Mouse (Mus musculus): ENCODE data around the gene Arhgdib.

Arhgdib gene

GRCm38 (mm10) chr6:136952930-136953329 lies 11.2 kb upstream of the Arhgdib start:
- no peak for DNase-seq (ENCODE audit: low spot score in 2 of 2)

- DNase-seq (ENCODE audit: low spot score in 2 of 2), result no peak
These were observed 8.5 kb upstream of the Arhgdib start for GRCm38 (mm10) chr6:136950171-136950570.

- no peak for DNase-seq (ENCODE audit: low spot score in 2 of 2)
These were observed 6.0 kb upstream of the Arhgdib start for GRCm38 (mm10) chr6:136947716-136948115.

- DNase-seq (ENCODE audit: low spot score in 2 of 2), result peak in 1 of 2 experiments; percentile 51
These were observed 5.2 kb upstream of the Arhgdib start for GRCm38 (mm10) chr6:136946943-136947342.

- peak in 1 of 2 experiments; percentile 63 for DNase-seq (ENCODE audit: low spot score in 2 of 2)
These were observed 4.5 kb upstream of the Arhgdib start for GRCm38 (mm10) chr6:136946241-136946640.

- no peak for DNase-seq (ENCODE audit: low spot score in 2 of 2)
These were observed 2.8 kb upstream of the Arhgdib start for GRCm38 (mm10) chr6:136944511-136944910.

DNA sequence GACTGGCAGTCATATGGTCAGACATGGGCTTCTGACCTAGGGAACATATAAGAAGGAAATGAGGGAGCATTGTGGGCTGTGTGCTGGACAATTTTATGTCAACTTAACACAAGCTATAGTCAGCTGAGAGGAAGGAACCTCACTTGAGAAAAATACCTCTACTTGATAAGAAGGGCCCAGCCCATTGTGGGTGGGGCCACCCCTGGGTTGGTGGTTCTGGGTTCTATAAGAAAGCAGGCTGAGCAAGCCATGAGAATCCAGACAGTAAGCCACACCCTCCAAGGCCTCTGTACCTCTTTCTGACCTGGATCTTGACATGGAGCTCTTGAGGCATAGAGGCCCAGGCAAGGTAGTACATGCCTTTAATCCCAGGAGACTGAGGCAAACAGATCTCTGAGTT lies 1.7 kb upstream of the Arhgdib start:
- DNase-seq (ENCODE audit: low spot score in 2 of 2), result no peak

GRCm38 (mm10) chr6:136942280-136942679 lies 581 bp upstream of the Arhgdib start:
- DNase-seq (ENCODE audit: low spot score in 2 of 2), result no peak

GRCm38 (mm10) chr6:136940188-136940960 lies 1.3 kb downstream of the Arhgdib start:
- DNase-seq (ENCODE audit: low spot score in 2 of 2), result peak; percentile 29 to 36

DNA sequence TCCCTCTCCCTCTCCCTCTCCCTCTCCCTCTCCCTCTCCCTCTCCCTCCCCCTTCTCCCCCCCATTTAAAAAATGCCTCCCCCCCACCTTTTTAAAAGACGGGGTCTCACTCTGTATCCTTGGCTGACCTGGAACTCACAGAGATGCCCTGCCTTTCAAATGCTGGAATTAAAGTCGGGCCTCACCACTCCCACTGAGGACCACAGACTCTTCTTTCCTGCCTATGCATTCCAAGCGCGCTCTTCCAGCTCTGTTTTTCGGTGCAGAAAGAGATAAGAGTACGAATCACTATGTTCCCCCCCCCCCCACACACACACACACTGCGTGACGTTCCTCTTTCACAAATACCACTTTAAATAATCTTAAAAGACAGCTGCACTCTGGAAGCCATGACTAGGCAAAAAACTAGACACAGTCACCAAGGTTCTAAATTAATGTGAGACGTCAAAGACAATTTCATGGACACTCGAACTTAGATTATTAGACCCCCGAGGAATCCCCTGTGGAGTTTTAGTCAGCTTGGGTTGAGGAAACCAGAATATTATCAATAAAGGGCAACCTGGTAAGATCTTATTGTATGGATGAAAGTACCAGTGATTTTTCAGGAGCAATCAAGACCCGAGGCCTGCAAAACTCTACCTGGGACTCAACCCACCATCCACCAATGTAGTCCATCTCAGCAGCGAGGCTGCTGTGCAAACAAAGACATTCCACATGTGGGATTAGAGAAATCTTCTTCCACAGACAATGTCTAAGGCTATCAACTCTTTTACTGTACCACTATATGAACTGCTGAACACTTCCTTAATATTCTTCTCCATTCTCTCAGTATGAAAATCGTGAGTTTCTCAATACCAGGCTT lies 2.1 kb downstream of the Arhgdib start:
- peak in 1 of 2 experiments; percentile 21 for DNase-seq (ENCODE audit: low spot score in 2 of 2)

DNA sequence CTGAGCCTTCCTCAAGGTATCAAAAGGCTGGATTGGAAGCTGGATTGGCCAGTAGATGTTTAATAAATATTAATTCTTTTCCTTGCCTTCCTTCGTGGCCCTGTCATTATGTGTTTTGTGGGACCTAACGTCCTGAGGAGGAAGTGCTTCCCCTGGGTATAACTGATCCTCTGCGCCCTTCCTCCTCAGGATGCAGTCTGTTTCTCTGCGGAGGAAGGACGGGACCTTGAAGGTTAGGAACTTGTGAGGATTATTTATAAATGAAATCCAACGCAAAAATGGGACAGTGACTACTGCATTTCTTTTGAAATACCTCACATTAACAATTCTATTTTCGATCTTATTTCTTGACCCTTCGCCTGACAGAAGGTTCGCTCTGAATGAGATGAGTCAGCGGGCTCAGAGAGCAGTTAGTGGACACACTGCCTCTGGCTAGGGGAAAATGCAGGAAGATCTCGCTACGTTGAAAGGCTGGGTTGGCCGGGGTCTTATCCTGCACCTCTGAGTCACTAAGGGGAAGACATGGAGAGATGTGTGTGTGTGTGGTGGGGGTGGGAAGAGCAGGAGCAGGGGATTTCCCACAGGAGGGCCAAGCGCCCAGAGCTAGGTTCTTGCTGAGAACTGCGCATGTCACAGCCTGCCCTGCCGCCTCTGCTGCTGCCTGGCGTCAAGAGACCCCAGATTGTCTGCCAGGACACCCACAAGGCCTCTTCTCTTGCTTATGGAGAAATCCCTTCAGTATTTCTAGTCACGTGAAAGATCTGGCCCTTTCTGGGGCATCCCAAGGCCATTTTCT lies 3.2 kb downstream of the Arhgdib start:
- peak; percentile 60 to 73 for DNase-seq (ENCODE audit: low spot score in 2 of 2)

GRCm38 (mm10) chr6:136937117-136937516 lies 4.6 kb downstream of the Arhgdib start:
- DNase-seq (ENCODE audit: low spot score in 2 of 2), result no peak

DNA sequence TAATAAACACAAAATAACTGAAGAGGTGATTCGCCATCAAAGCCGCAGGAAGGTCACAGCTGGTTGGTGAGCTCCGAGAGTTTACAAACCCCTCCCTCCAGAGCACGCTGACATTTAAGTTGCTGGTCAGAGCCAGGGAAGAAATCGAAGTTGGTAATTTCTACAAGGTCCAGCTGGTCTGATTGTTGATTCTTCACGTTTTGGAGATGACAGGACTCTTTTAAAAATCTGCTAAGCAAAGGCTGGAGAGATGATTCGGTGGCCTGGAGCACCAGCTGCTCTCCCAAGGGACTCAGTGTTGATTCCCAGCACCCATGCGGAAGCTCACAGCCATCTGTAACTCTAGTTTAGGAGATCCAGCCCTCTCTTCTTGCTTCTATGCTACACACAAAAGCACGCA lies 5.3 kb downstream of the Arhgdib start:
- no peak for DNase-seq (ENCODE audit: low spot score in 2 of 2)

DNA sequence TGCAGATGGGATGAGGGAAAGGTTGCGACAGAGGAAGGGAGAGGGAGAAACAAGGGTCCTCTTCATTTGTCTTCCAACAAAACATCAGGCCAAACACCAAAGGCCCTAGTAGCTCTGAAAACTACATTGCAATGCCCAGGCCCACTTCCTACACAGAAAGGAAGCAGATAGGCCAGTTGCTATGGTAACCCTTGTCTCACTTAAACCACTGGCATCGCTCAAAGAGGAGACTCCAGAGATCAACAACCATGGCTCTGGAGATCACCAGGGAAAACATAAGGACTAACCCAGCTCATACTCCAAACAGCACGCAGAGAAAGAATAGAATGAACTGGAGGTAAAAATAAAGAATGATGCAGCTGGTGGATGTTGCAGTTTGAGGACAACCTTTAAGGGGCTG lies 6.5 kb downstream of the Arhgdib start:
- DNase-seq (ENCODE audit: low spot score in 2 of 2), result peak; percentile 22 to 25

GRCm38 (mm10) chr6:136934068-136934467 lies 7.6 kb downstream of the Arhgdib start:
- no peak for DNase-seq (ENCODE audit: low spot score in 2 of 2)

GRCm38 (mm10) chr6:136931246-136931645 lies 10.5 kb downstream of the Arhgdib start:
- DNase-seq (ENCODE audit: low spot score in 2 of 2), result no peak

GRCm38 (mm10) chr6:136930677-136931076 lies 11.0 kb downstream of the Arhgdib start:
- DNase-seq (ENCODE audit: low spot score in 2 of 2), result peak; percentile 72 to 78

GRCm38 (mm10) chr6:136927626-136928025 lies 14.1 kb downstream of the Arhgdib start:
- DNase-seq (ENCODE audit: low spot score in 2 of 2), result no peak

DNA sequence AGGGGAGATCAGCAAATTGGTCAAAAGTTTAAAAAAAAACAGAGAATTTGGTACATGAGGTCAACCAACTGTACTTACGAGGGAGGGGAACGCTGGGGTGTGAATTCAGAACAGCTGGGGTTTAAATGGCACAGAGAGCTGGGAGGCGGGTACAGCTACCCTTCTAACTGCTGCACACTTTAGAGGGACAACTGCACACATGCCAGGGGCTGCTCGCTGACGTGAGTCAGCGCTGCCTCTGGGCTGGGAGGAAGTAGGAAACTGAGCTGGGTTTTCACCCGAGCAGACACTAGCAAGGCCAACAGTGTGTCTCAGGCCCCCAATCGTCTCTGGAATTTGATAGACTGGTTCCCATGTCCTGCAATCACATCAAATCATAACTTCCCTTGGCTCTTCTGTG lies 16.6 kb downstream of the Arhgdib start:
- no peak for DNase-seq (ENCODE audit: low spot score in 2 of 2)

- no peak for DNase-seq (ENCODE audit: low spot score in 2 of 2)
These were observed 18.2 kb downstream of the Arhgdib start, which contains the start of gene Pde6h for GRCm38 (mm10) chr6:136923532-136923931. Gene Pde6h, plus strand, starts transcription at chr6:136923832.

DNA sequence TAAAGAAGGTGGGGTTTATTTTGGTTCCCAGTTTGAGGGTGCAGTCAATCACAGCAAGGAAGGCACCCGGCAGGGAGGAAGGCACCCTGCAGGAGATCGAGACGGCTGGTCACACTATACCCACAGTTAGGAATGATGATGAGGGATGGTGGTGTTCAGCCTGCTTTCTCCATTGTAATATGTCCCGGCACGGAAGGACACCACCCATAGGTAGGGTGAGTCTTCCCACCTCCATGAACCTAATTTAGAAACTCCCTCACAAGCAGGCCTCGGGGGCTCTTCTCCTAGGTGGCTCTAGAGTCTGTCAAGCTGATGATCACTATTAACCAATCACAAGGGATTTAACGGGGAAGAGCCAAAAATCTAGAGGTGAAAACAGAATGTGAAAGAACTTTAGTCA lies 18.8 kb downstream of the Arhgdib start:
- DNase-seq (ENCODE audit: low spot score in 2 of 2), result no peak

DNA sequence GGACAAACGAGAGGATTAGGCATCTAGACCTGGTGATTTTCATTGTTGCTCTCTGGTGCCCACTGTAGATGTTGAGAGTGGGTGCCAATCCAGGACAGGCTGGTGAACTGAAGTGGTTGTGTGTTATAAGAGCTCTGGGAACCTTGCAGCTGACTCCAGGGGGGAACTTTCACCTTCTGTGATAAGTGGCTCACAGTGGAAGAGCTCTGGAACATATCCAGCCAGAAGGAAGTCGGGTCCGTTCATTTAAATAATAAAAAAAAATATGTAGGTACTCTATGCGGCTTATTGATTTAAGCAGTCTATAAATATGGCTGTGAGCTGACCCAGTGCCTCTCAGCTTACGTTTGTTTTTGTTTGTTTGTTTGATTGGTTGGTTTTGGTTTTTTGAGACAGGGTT lies 19.6 kb downstream of the Arhgdib start, which contains the start of gene Erp27:
Gene Erp27 (minus strand): TSS at position 101 of the 400 bp plus-strand sequence.
- DNase-seq (ENCODE audit: low spot score in 2 of 2), result no peak
